Mouse (Mus musculus): ENCODE results near the gene Dok5. TPM values are rescaled to one million over a fixed set of nuclear protein-coding genes. Genes with fewer than 3 reads are reported as not detected.

The Dok5 gene
- polyA plus RNA-seq, 1 experiment = not detected

GRCm38 (mm10) chr2:170870566-170870965 lies 139.0 kb downstream of the Dok5 start:
- TF ChIP-seq POLR2A (IDR thresholded peaks at IDR 0.05; ENCODE audit: borderline replicate concordance, low read depth, low read length) (no peak), CTCF (IDR thresholded peaks at IDR 0.05; ENCODE audit: low read depth, low read length) (no peak)
- no peak overlapping the region for H3K27ac ChIP-seq (ENCODE audit: insufficient read depth, low read depth, low read length)
- no peaks in the 10 kb centered on the region for H3K4me1 ChIP-seq (ENCODE audit: control insufficient read depth, insufficient read depth, low read length)
- no peak overlapping the region for H3K4me3 ChIP-seq (ENCODE audit: insufficient read depth, low read length)

- no peak for TF ChIP-seq CTCF (IDR thresholded peaks at IDR 0.05; ENCODE audit: low read depth, low read length)
- TF ChIP-seq POLR2A (IDR thresholded peaks at IDR 0.05; ENCODE audit: borderline replicate concordance, low read depth, low read length) = no peak
- H3K4me3 ChIP-seq (ENCODE audit: insufficient read depth, low read length) = no peak overlapping the region
- no peak overlapping the region for H3K27ac ChIP-seq (ENCODE audit: insufficient read depth, low read depth, low read length)
These were observed 139.9 kb downstream of the Dok5 start for GRCm38 (mm10) chr2:170871469-170871868.

GRCm38 (mm10) chr2:170873382-170873781 lies 141.8 kb downstream of the Dok5 start:
- Histone ChIP-seq H3K4me1 (ENCODE audit: control insufficient read depth, insufficient read depth, low read length) (no peaks in the 10 kb centered on the region), H3K4me3 (ENCODE audit: insufficient read depth, low read length) (no peak overlapping the region), H3K27ac (ENCODE audit: insufficient read depth, low read depth, low read length) (no peak overlapping the region)
- TF ChIP-seq CTCF (IDR thresholded peaks at IDR 0.05; ENCODE audit: low read depth, low read length) = no peak
- no peak for TF ChIP-seq POLR2A (IDR thresholded peaks at IDR 0.05; ENCODE audit: borderline replicate concordance, low read depth, low read length)

More at GRCm38 (mm10) chr2:170871469-170871868, 139.9 kb downstream of the Dok5 start:
- no peaks in the 10 kb centered on the region for H3K4me1 ChIP-seq (ENCODE audit: control insufficient read depth, insufficient read depth, low read length)

GRCm38 (mm10) chr2:170877515-170877914 lies 145.9 kb downstream of the Dok5 start:
- Histone ChIP-seq H3K4me1 (ENCODE audit: control insufficient read depth, insufficient read depth, low read length) (no peaks in the 10 kb centered on the region), H3K4me3 (ENCODE audit: insufficient read depth, low read length) (no peak overlapping the region), H3K27ac (ENCODE audit: insufficient read depth, low read depth, low read length) (no peak overlapping the region)
- TF ChIP-seq CTCF (IDR thresholded peaks at IDR 0.05; ENCODE audit: low read depth, low read length) = peak; percentile 45; the same call in 1 of the 2 replicates
- no peak for TF ChIP-seq POLR2A (IDR thresholded peaks at IDR 0.05; ENCODE audit: borderline replicate concordance, low read depth, low read length)

- H3K4me3 ChIP-seq (ENCODE audit: insufficient read depth, low read length) = no peak overlapping the region
- H3K4me1 ChIP-seq (ENCODE audit: control insufficient read depth, insufficient read depth, low read length) = no peaks in the 10 kb centered on the region
- TF ChIP-seq POLR2A (IDR thresholded peaks at IDR 0.05; ENCODE audit: borderline replicate concordance, low read depth, low read length) (no peak), CTCF (IDR thresholded peaks at IDR 0.05; ENCODE audit: low read depth, low read length) (no peak)
- no peak overlapping the region for H3K27ac ChIP-seq (ENCODE audit: insufficient read depth, low read depth, low read length)
These were observed 146.3 kb downstream of the Dok5 start for GRCm38 (mm10) chr2:170877936-170878335.

- Histone ChIP-seq H3K4me1 (ENCODE audit: control insufficient read depth, insufficient read depth, low read length) (no peaks in the 10 kb centered on the region), H3K27ac (ENCODE audit: insufficient read depth, low read depth, low read length) (no peak overlapping the region), H3K4me3 (ENCODE audit: insufficient read depth, low read length) (no peak overlapping the region)
- no peak for TF ChIP-seq POLR2A (IDR thresholded peaks at IDR 0.05; ENCODE audit: borderline replicate concordance, low read depth, low read length)
- no peak for TF ChIP-seq CTCF (IDR thresholded peaks at IDR 0.05; ENCODE audit: low read depth, low read length)
These were observed 152.7 kb downstream of the Dok5 start for GRCm38 (mm10) chr2:170884209-170884801.

GRCm38 (mm10) chr2:170887984-170888383 lies 156.4 kb downstream of the Dok5 start:
- TF ChIP-seq POLR2A (IDR thresholded peaks at IDR 0.05; ENCODE audit: borderline replicate concordance, low read depth, low read length) = no peak
- no peak for TF ChIP-seq CTCF (IDR thresholded peaks at IDR 0.05; ENCODE audit: low read depth, low read length)
- Histone ChIP-seq H3K4me1 (ENCODE audit: control insufficient read depth, insufficient read depth, low read length) (no peaks in the 10 kb centered on the region), H3K4me3 (ENCODE audit: insufficient read depth, low read length) (no peak overlapping the region), H3K27ac (ENCODE audit: insufficient read depth, low read depth, low read length) (no peak overlapping the region)

- Histone ChIP-seq H3K4me3 (ENCODE audit: insufficient read depth, low read length) (no peak overlapping the region), H3K27ac (ENCODE audit: insufficient read depth, low read depth, low read length) (no peak overlapping the region), H3K4me1 (ENCODE audit: control insufficient read depth, insufficient read depth, low read length) (no peaks in the 10 kb centered on the region)
- TF ChIP-seq CTCF (IDR thresholded peaks at IDR 0.05; ENCODE audit: low read depth, low read length) (no peak), POLR2A (IDR thresholded peaks at IDR 0.05; ENCODE audit: borderline replicate concordance, low read depth, low read length) (no peak)
These were observed 163.5 kb downstream of the Dok5 start for GRCm38 (mm10) chr2:170895096-170895495.

GRCm38 (mm10) chr2:170902204-170903028 lies 170.8 kb downstream of the Dok5 start:
- TF ChIP-seq CTCF (IDR thresholded peaks at IDR 0.05; ENCODE audit: low read depth, low read length) (no peak), POLR2A (IDR thresholded peaks at IDR 0.05; ENCODE audit: borderline replicate concordance, low read depth, low read length) (no peak)
- H3K27ac ChIP-seq (ENCODE audit: insufficient read depth, low read depth, low read length) = no peak overlapping the region
- H3K4me3 ChIP-seq (ENCODE audit: insufficient read depth, low read length) = no peak overlapping the region
- H3K4me1 ChIP-seq (ENCODE audit: control insufficient read depth, insufficient read depth, low read length) = no peaks in the 10 kb centered on the region

GRCm38 (mm10) chr2:170903029-170903306 lies 171.4 kb downstream of the Dok5 start:
- Histone ChIP-seq H3K4me1 (ENCODE audit: control insufficient read depth, insufficient read depth, low read length) (no peaks in the 10 kb centered on the region), H3K27ac (ENCODE audit: insufficient read depth, low read depth, low read length) (no peak overlapping the region), H3K4me3 (ENCODE audit: insufficient read depth, low read length) (no peak overlapping the region)
- TF ChIP-seq POLR2A (IDR thresholded peaks at IDR 0.05; ENCODE audit: borderline replicate concordance, low read depth, low read length) = no peak
- TF ChIP-seq CTCF (IDR thresholded peaks at IDR 0.05; ENCODE audit: low read depth, low read length) = no peak
